ENCODE assay signal across 17 mouse cellular contexts in the genomic region with DNA sequence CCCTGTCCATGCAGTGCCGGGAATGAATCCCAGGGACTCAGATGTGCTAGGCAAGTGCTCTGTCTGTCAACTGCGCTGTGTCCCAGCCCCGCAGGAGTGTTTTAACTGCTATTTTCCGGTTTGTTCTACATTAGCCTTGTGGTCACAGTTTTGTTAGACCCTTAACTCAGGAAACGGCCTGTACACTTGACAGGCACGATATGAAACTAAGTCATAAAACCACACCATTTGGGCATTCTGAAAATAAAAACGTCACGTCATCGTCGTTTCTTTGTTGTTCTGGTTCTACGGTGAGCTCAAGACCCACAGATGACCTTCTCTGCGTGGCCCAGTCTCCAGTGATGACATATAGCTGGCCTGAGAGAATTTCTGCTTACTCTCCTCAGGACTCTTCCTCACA. TPM values are rescaled to one million over a fixed set of nuclear protein-coding genes. Genes with fewer than 3 reads are reported as not detected.
DNase-seq lines count a peak whose midpoint lies in the region; ATAC-seq and TF ChIP-seq lines count a peak whose summit lies in the region.
"Had no signal": no experiment of that assay in that cellular context is flagged by ENCODE, and none has a peak within 500 bp of the region (broad histone marks: within the 10 kb centered on the region; RNA-seq: fewer than 3 reads in every experiment).

No protein-coding gene starts in this region.

- no peaks in the 10 kb centered on the region for H3K9me3 ChIP-seq in kidney, postnatal 0 days (replicated peaks; ENCODE audit: low read length)
- H3K9me3 ChIP-seq in kidney, embryonic 16.5 days (ENCODE audit: low read length): no peaks in the 10 kb centered on the region
- no peaks in the 10 kb centered on the region for H3K9me3 ChIP-seq in liver, embryonic 12.5 days (replicated peaks)
- no peaks in the 10 kb centered on the region for H3K9me3 ChIP-seq in forebrain, embryonic 11.5 days (ENCODE audit: control insufficient read depth, low read length)
- H3K9me3 ChIP-seq: liver, embryonic 15.5 days; neural tube, embryonic 12.5 days had no signal

- H3K36me3 ChIP-seq in kidney, postnatal 0 days (ENCODE audit: insufficient read depth, low read length): no peaks in the 10 kb centered on the region
- no peaks in the 10 kb centered on the region for H3K36me3 ChIP-seq in kidney, embryonic 16.5 days (ENCODE audit: insufficient read depth, low read length)
- H3K36me3 ChIP-seq in liver, embryonic 12.5 days: peaks cover 10% of the 10 kb centered on the region
- H3K36me3 ChIP-seq in forebrain, embryonic 11.5 days (ENCODE audit: control insufficient read depth, insufficient read depth, low read length): no peaks in the 10 kb centered on the region; the same call in 1 of the 2 replicates

- TF ChIP-seq CTCF in kidney, postnatal 0 days (IDR thresholded peaks at IDR 0.05; ENCODE audit: low read depth): no peak

- H3K27ac ChIP-seq in kidney, postnatal 0 days: peak overlapping the region; percentile 39
- no peak overlapping the region for H3K27ac ChIP-seq in kidney, embryonic 16.5 days (ENCODE audit: low read length)
- H3K27ac ChIP-seq in liver, embryonic 12.5 days: peak overlapping the region; percentile 34
- no peak overlapping the region for H3K27ac ChIP-seq in forebrain, embryonic 11.5 days (ENCODE audit: low read depth, low read length)
- H3K27ac ChIP-seq: hindbrain, embryonic 12.5 days; liver, embryonic 15.5 days; neural tube, embryonic 12.5 days had no signal

- no peaks in the 10 kb centered on the region for H3K27me3 ChIP-seq in kidney, postnatal 0 days (ENCODE audit: insufficient read depth, low read length)
- no peaks in the 10 kb centered on the region for H3K27me3 ChIP-seq in kidney, embryonic 16.5 days (ENCODE audit: insufficient read depth, low read length)
- no peaks in the 10 kb centered on the region for H3K27me3 ChIP-seq in liver, embryonic 12.5 days (replicated peaks)
- no peaks in the 10 kb centered on the region for H3K27me3 ChIP-seq in forebrain, embryonic 11.5 days (ENCODE audit: control insufficient read depth, insufficient read depth, low read length)
- H3K27me3 ChIP-seq: hindbrain, embryonic 12.5 days; liver, embryonic 15.5 days; neural tube, embryonic 12.5 days had no signal

- H3K4me1 ChIP-seq in kidney, postnatal 0 days (replicated peaks; ENCODE audit: insufficient read depth, low read length): peaks cover 26% of the 10 kb centered on the region; the same call in 1 of the 2 replicates
- peaks cover 35% of the 10 kb centered on the region for H3K4me1 ChIP-seq in kidney, embryonic 16.5 days (ENCODE audit: insufficient read depth, low read length)
- H3K4me1 ChIP-seq in liver, embryonic 12.5 days: peaks cover 53% of the 10 kb centered on the region
- peaks cover 4% of the 10 kb centered on the region; the same call in 1 of the 2 replicates for H3K4me1 ChIP-seq in forebrain, embryonic 11.5 days (replicated peaks; ENCODE audit: control insufficient read depth, insufficient read depth, low read length)

- ATAC-seq in kidney, postnatal 0 days (replicated peaks; ENCODE audit: low FRiP score, low read depth): no peak
- ATAC-seq in kidney, embryonic 16.5 days (ENCODE audit: low FRiP score, low TSS enrichment): no peak
- ATAC-seq in activated CD4-positive, CD25-positive, alpha-beta regulatory T cell, adult 4 months: peak; percentile 42
- ATAC-seq in liver, embryonic 12.5 days: peak; percentile 13; the same call in 1 of the 2 replicates
- no peak for ATAC-seq in forebrain, embryonic 11.5 days (replicated peaks; ENCODE audit: low FRiP score)
- ATAC-seq: intestine, embryonic 16.5 days had no signal

- H3K4me2 ChIP-seq in kidney, postnatal 0 days (ENCODE audit: low read length): no peak overlapping the region
- H3K4me2 ChIP-seq in kidney, embryonic 16.5 days (replicated peaks; ENCODE audit: low read depth, low read length): no peak overlapping the region
- no peak overlapping the region for H3K4me2 ChIP-seq in liver, embryonic 12.5 days
- no peak overlapping the region for H3K4me2 ChIP-seq in forebrain, embryonic 11.5 days (ENCODE audit: low read depth, low read length, severe bottlenecking)
- H3K4me2 ChIP-seq: hindbrain, embryonic 12.5 days; liver, embryonic 15.5 days; neural tube, embryonic 12.5 days had no signal

- H3K4me3 ChIP-seq in kidney, postnatal 0 days (replicated peaks; ENCODE audit: low read depth, low read length): no peak overlapping the region
- H3K4me3 ChIP-seq in kidney, embryonic 16.5 days (ENCODE audit: low read length): no peak overlapping the region
- no peak overlapping the region for H3K4me3 ChIP-seq in liver, embryonic 12.5 days
- no peak overlapping the region for H3K4me3 ChIP-seq in forebrain, embryonic 11.5 days (ENCODE audit: low read depth, low read length)
- H3K4me3 ChIP-seq: hindbrain, embryonic 12.5 days; liver, embryonic 15.5 days; neural tube, embryonic 12.5 days had no signal

- WGBS in kidney, postnatal 0 days: 46% methylated on average over 12 of the region's 12 CpGs
- 41% methylated on average over 12 of the region's 12 CpGs for WGBS in kidney, embryonic 16.5 days
- WGBS in liver, embryonic 12.5 days (ENCODE audit: insufficient replicate concordance): 38% methylated on average over 12 of the region's 12 CpGs
- 94% methylated on average over 12 of the region's 12 CpGs for WGBS in forebrain, embryonic 11.5 days

- no peak overlapping the region for H3K9ac ChIP-seq in kidney, postnatal 0 days (ENCODE audit: low read depth, low read length)
- no peak overlapping the region for H3K9ac ChIP-seq in kidney, embryonic 16.5 days (replicated peaks; ENCODE audit: low read length)
- H3K9ac ChIP-seq in liver, embryonic 12.5 days: no peak overlapping the region
- H3K9ac ChIP-seq in forebrain, embryonic 11.5 days (ENCODE audit: low read length): no peak overlapping the region
- H3K9ac ChIP-seq: hindbrain, embryonic 12.5 days; liver, embryonic 15.5 days; neural tube, embryonic 12.5 days had no signal

- intact Hi-C loops in left cerebral cortex, postnatal 25 days (cut with DNase I): no loop called here

- DNase-seq in kidney, postnatal 0 days (ENCODE audit: low spot score): no peak
- DNase-seq in natural killer cell, adult 2 months (ENCODE audit: low spot score in 2 of 2): peak; percentile 72 to 86
- no peak for DNase-seq in left cerebral cortex, postnatal 25 days (ENCODE audit: low spot score in 2 of 2)
- no peak for DNase-seq in thymus, postnatal 4 days
- DNase-seq in forebrain, embryonic 11.5 days (ENCODE audit: low spot score): no peak
- DNase-seq: adrenal gland, postnatal 14 days; cerebellum, adult 9-11 months; kidney, postnatal 25 days; midbrain, embryonic 14.5 days; thymus, postnatal 36 days had no signal

RNA-seq across cellular contexts. Expression of a gene that starts 40.3 kb away (rescaled TPM):
- polyA plus RNA-seq in kidney, postnatal 0 days (2015; fragmentation: Nextera tagmentation; extraction: Ambion mirVana): 60.3 and 60.6 TPM in 2 replicates
- 47.0 and 47.1 TPM in 2 replicates for polyA plus RNA-seq in kidney, embryonic 16.5 days (2015; fragmentation: Nextera tagmentation; extraction: Ambion mirVana)
- polyA plus RNA-seq in activated CD4-positive, CD25-positive, alpha-beta regulatory T cell, adult 4 months (2017; shearing (Covaris generic)): 10 to 100 TPM; 18.2 to 20.1 TPM
- polyA plus RNA-seq in liver, embryonic 12.5 days (2016; fragmentation: Nextera tagmentation; extraction: Ambion mirVana): 36.6 and 37.5 TPM in 2 replicates
- 10 to 100 TPM; 41.0 to 59.6 TPM for total RNA-seq in left cerebral cortex, postnatal 25 days (2021)
- 81.6 and 83.7 TPM in 2 replicates for polyA plus RNA-seq in forebrain, embryonic 11.5 days (2014; fragmentation: Nextera tagmentation; extraction: Ambion mirVana)

Comparison
In these comparisons a context has a peak if more than half of its experiments do, and no peak if none do; other contexts are left out.
1. H3K27ac ChIP-seq: peak in kidney, postnatal 0 days (single experiment) and liver, embryonic 12.5 days (single experiment); none in kidney, embryonic 16.5 days (single experiment) and forebrain, embryonic 11.5 days (single experiment).
2. ATAC-seq: peak in activated CD4-positive, CD25-positive, alpha-beta regulatory T cell, adult 4 months (single experiment) and liver, embryonic 12.5 days (single experiment); none in kidney, postnatal 0 days (single experiment), kidney, embryonic 16.5 days (single experiment) and forebrain, embryonic 11.5 days (single experiment).
3. DNase-seq: peak in natural killer cell, adult 2 months (2 of 2); none in kidney, postnatal 0 days (single experiment), left cerebral cortex, postnatal 25 days (0 of 2), thymus, postnatal 4 days (single experiment) and forebrain, embryonic 11.5 days (single experiment).